Mouse (Mus musculus) lung, adult 2 months (tissue): Measurements from ENCODE around the gene Dock10.

Experiments
- CTCF ChIP-seq: fragments of 200-500 bp; IDR thresholded peaks from 2 replicates; pipeline ENCODE4 v1.5.1; 2011; ENCODE audit warnings: mild to moderate bottlenecking, low read length, control low read depth; ENCODE audit not compliant: insufficient read depth
- POLR2A ChIP-seq: fragments of 200-500 bp; IDR thresholded peaks from 2 replicates; pipeline ENCODE4 v1.6.1; 2011; ENCODE audit warnings: low read depth, mild to moderate bottlenecking, control low read depth, low read length, borderline replicate concordance; ENCODE audit errors: extremely low read depth

DNA sequence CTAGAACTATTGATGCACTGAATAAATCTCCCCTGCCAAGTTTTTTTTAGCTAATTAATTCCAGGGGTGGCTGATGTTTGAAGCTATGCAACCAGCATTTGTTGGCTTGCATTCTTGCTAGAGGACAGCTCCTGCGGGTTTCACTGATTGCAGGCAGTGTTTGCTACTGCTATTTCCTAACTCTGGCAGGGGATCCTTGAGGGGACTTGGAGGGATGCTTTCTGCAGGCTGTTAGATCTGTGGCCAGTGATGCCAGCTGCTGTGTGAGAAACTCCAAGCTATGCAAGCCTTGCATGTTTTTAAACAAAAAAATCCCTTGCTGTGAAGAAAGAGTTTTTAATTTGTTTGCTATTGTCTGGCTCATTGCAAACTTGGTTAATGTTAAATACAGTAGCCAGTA lies 238.4 kb downstream of the Dock10 start:
- TF ChIP-seq CTCF, result no peak
- no peak for TF ChIP-seq POLR2A
